In genomic region chr17:29975731-29976130, GRCm38 (mm10) we compare ENCODE assay signal across 8 mouse cellular contexts. TPM values are rescaled to one million over a fixed set of nuclear protein-coding genes. Genes with fewer than 3 reads are reported as not detected.
A peak's percentile ranks its signal among the peaks of the same experiment; 100 is the strongest.
DNase-seq lines count a peak whose midpoint lies in the region; ATAC-seq and TF ChIP-seq lines count a peak whose summit lies in the region.

No protein-coding gene starts in this region.

- peak; percentile 42; the same call in 1 of the 2 replicates for ATAC-seq in heart, embryonic 16.5 days (replicated peaks; ENCODE audit: extremely low read depth, insufficient read depth, low FRiP score)
- ATAC-seq in liver, postnatal 0 days: peak; percentile 72

- 4% methylated on average over 8 of the region's 8 CpGs for WGBS in heart, embryonic 16.5 days
- 6% methylated on average over 8 of the region's 8 CpGs for WGBS in liver, postnatal 0 days (ENCODE audit: insufficient replicate concordance)
- WGBS in thymus, adult 2 months: 11% methylated on average over 8 of the region's 8 CpGs

- no peak overlapping the region for H3K4me2 ChIP-seq in CH12.LX (ENCODE audit: insufficient read depth, low read depth, poor library complexity, severe bottlenecking)
- H3K4me2 ChIP-seq in heart, embryonic 16.5 days (ENCODE audit: low read depth, low read length): no peak overlapping the region
- no peak overlapping the region for H3K4me2 ChIP-seq in liver, postnatal 0 days (ENCODE audit: low read depth, low read length)

- peak; percentile 74 for TF ChIP-seq RAD21 in CH12.LX (IDR thresholded peaks at IDR 0.05; ENCODE audit: low read depth, low read length)

- in situ Hi-C loops in CH12.LX (cut with MboI; ENCODE audit: low pct_ligation_motif_present, low pct_unique_long_range_greater_than_20kb, low sequenced_read_pairs): no loop called here

- no peak overlapping the region for H3K4me3 ChIP-seq in CH12.LX (replicated peaks in 1 of 3; ENCODE audit: low read depth in 2 of 3, low read length in 2 of 3, poor library complexity in 1 of 3)
- H3K4me3 ChIP-seq in heart, embryonic 16.5 days (ENCODE audit: low read length): no peak overlapping the region
- H3K4me3 ChIP-seq in liver, postnatal 0 days (ENCODE audit: low read depth, low read length): no peak overlapping the region
- H3K4me3 ChIP-seq in thymus, adult 2 months (ENCODE audit: control insufficient read depth, insufficient read depth, low read length): no peak overlapping the region

- no peak overlapping the region for H3K27ac ChIP-seq in CH12.LX (ENCODE audit: insufficient read depth, low read depth)
- no peak overlapping the region for H3K27ac ChIP-seq in heart, embryonic 16.5 days (ENCODE audit: low read length)
- no peak overlapping the region for H3K27ac ChIP-seq in liver, postnatal 0 days (ENCODE audit: low read depth)
- H3K27ac ChIP-seq in thymus, adult 2 months (ENCODE audit: control insufficient read depth, insufficient read depth, low read length): no peak overlapping the region

- H3K27me3 ChIP-seq in CH12.LX (replicated peaks): peaks cover 2% of the 10 kb centered on the region
- no peaks in the 10 kb centered on the region for H3K27me3 ChIP-seq in heart, embryonic 16.5 days (ENCODE audit: control insufficient read depth, insufficient read depth, low read length)
- H3K27me3 ChIP-seq in liver, postnatal 0 days (ENCODE audit: insufficient read depth, low read length): no peaks in the 10 kb centered on the region
- no peaks in the 10 kb centered on the region for H3K27me3 ChIP-seq in thymus, adult 2 months (ENCODE audit: control insufficient read depth, insufficient read depth, low read length)

- H3K4me1 ChIP-seq in CH12.LX (ENCODE audit: control insufficient read depth in 1 of 2, insufficient read depth in 2 of 2): peaks cover 0 to 11% of the 10 kb centered on the region in 2 experiments; a peak in 2 of 4 replicates
- H3K4me1 ChIP-seq in heart, embryonic 16.5 days (ENCODE audit: control insufficient read depth, insufficient read depth, low read length): peaks cover 8% of the 10 kb centered on the region; the same call in 1 of the 2 replicates
- no peaks in the 10 kb centered on the region for H3K4me1 ChIP-seq in liver, postnatal 0 days (ENCODE audit: insufficient read depth)
- peaks cover 27% of the 10 kb centered on the region for H3K4me1 ChIP-seq in thymus, adult 2 months (replicated peaks; ENCODE audit: control insufficient read depth, insufficient read depth, low read length)

- peak; percentile 45 for DNase-seq in CH12.LX (ENCODE audit: extremely low read depth)
- peak; percentile 96 for DNase-seq in brain, adult 2 months (ENCODE audit: low read depth, low spot score)
- peak; percentile 58 for DNase-seq in fibroblast of lung, adult 2 months (ENCODE audit: low read depth)
- peak; percentile 93 for DNase-seq in kidney, postnatal 4 days
- DNase-seq in liver, postnatal 0 days: peak; percentile 85
- peak; percentile 78 for DNase-seq in ovary, postnatal 10 days (ENCODE audit: low spot score)
- DNase-seq in thymus, adult 2 months: peak; percentile 75

- no peak for TF ChIP-seq EP300 in CH12.LX (IDR thresholded peaks at IDR 0.05; ENCODE audit: low read length)
- TF ChIP-seq EP300 in liver, postnatal 0 days (IDR thresholded peaks at IDR 0.05; ENCODE audit: low read depth): no peak

- no peaks in the 10 kb centered on the region for H3K9me3 ChIP-seq in CH12.LX (replicated peaks; ENCODE audit: low read length)
- H3K9me3 ChIP-seq in heart, embryonic 16.5 days (replicated peaks; ENCODE audit: control insufficient read depth, low read length): no peaks in the 10 kb centered on the region
- no peaks in the 10 kb centered on the region for H3K9me3 ChIP-seq in liver, postnatal 0 days (ENCODE audit: low read length)

- peak; percentile 34 to 80 for TF ChIP-seq CTCF in CH12.LX (conservative IDR thresholded peaks at IDR 0.05 in 1 of 2, IDR thresholded peaks at IDR 0.05 in 1 of 2; ENCODE audit: low read depth in 2 of 2, low read length in 2 of 2)
- peak; percentile 94 for TF ChIP-seq CTCF in liver, postnatal 0 days (IDR thresholded peaks at IDR 0.05; ENCODE audit: low read depth)
- TF ChIP-seq CTCF in thymus, adult 2 months (IDR thresholded peaks at IDR 0.05; ENCODE audit: borderline replicate concordance, control insufficient read depth, extremely low read depth, insufficient read depth, low read length, poor library complexity): peak; percentile 88; the same call in 1 of the 2 replicates

- dilution Hi-C loops in CH12.LX (cut with MboI; ENCODE audit: extremely low pct_ligation_motif_present, extremely low pct_unique_long_range_greater_than_20kb, low sequenced_read_pairs): no loop called here

- H3K9ac ChIP-seq in CH12.LX (ENCODE audit: insufficient read depth, low read depth): no peak overlapping the region
- H3K9ac ChIP-seq in heart, embryonic 16.5 days (ENCODE audit: low read length): no peak overlapping the region
- H3K9ac ChIP-seq in liver, postnatal 0 days (replicated peaks): no peak overlapping the region

- H3K79me2 ChIP-seq in CH12.LX (replicated peaks; ENCODE audit: control insufficient read depth, extremely low read depth, insufficient read depth, poor library complexity, severe bottlenecking): no peaks in the 10 kb centered on the region

- no peaks in the 10 kb centered on the region for H3K36me3 ChIP-seq in CH12.LX (replicated peaks in 1 of 2; ENCODE audit: control insufficient read depth in 1 of 2, insufficient read depth in 1 of 2, low read length in 1 of 2)
- H3K36me3 ChIP-seq in heart, embryonic 16.5 days (ENCODE audit: control insufficient read depth, insufficient read depth): no peaks in the 10 kb centered on the region
- H3K36me3 ChIP-seq in liver, postnatal 0 days (replicated peaks; ENCODE audit: insufficient read depth, low read length): no peaks in the 10 kb centered on the region
- no peaks in the 10 kb centered on the region for H3K36me3 ChIP-seq in thymus, adult 2 months (ENCODE audit: control insufficient read depth, insufficient read depth, low read length)

- TF ChIP-seq POLR2A in CH12.LX (IDR thresholded peaks at IDR 0.05; ENCODE audit: low read depth, low read length): no peak
- TF ChIP-seq POLR2A in thymus, adult 2 months (IDR thresholded peaks at IDR 0.05; ENCODE audit: control insufficient read depth, extremely low read depth, insufficient read depth, low read length, poor library complexity): 0 out of 2 replicates have a peak, but pooled peaks have one; percentile 17

TF ChIP-seq in CH12.LX, 34 proteins besides CTCF, POLR2A, EP300 and RAD21:
- TF ChIP-seq USF2 (conservative IDR thresholded peaks at IDR 0.05; ENCODE audit: low read depth, low read length) (no peak), ELF1 (IDR thresholded peaks at IDR 0.05; ENCODE audit: low read depth, low read length) (no peak), ZC3H11A (IDR thresholded peaks at IDR 0.05; ENCODE audit: low read depth, low read length) (peak; percentile 47), SMC3 (IDR thresholded peaks at IDR 0.05; ENCODE audit: low read depth, low read length) (peak; percentile 87), HCFC1 (IDR thresholded peaks at IDR 0.05; ENCODE audit: low read depth, low read length) (no peak)

RNA-seq across cellular contexts. Expression of gene Mdga1, which starts 5.8 kb away (rescaled TPM):
- total RNA-seq in CH12.LX (2012; rRNA removed): 0.25 and 0.38 TPM in 2 replicates
- 0.34 and 0.39 TPM in 2 replicates for total RNA-seq in CH12.LX (2014; rRNA removed)
- 0.29 and 0.65 TPM in 2 replicates for polyA plus RNA-seq in CH12.LX (2012; ENCODE audit: insufficient read length, low read depth)
- 5.4 and 5.7 TPM in 2 replicates for polyA plus RNA-seq in heart, embryonic 16.5 days (2015; fragmentation: Nextera tagmentation; extraction: Ambion mirVana)
- 2.0 and 2.2 TPM in 2 replicates for polyA plus RNA-seq in liver, postnatal 0 days (2015; fragmentation: Nextera tagmentation; extraction: Ambion mirVana)
- 11.8 and 16.1 TPM in 2 replicates for polyA plus RNA-seq in thymus, adult 2 months (2012; rRNA removed)

RNA-seq across cellular contexts. Expression of gene Zfand3, which starts 28.8 kb away (rescaled TPM):
- total RNA-seq in CH12.LX (2012; rRNA removed) (15.1 and 23.2 TPM in 2 replicates), CH12.LX (2014; rRNA removed) (18.0 and 23.5 TPM in 2 replicates)
- 33.7 and 44.0 TPM in 2 replicates for polyA plus RNA-seq in CH12.LX (2012; ENCODE audit: insufficient read length, low read depth)
- polyA plus RNA-seq in heart, embryonic 16.5 days (2015; fragmentation: Nextera tagmentation; extraction: Ambion mirVana): 51.8 and 55.8 TPM in 2 replicates
- 24.7 and 26.2 TPM in 2 replicates for polyA plus RNA-seq in liver, postnatal 0 days (2015; fragmentation: Nextera tagmentation; extraction: Ambion mirVana)
- 67.3 and 75.6 TPM in 2 replicates for polyA plus RNA-seq in thymus, adult 2 months (2012; rRNA removed)

Comparison
In these comparisons a context has a peak if more than half of its experiments do, and no peak if none do; other contexts are left out.
1. DNase-seq: peak in every context shown above with its lines; median percentile 96 in brain, adult 2 months; 93 in kidney, postnatal 4 days; 85 in liver, postnatal 0 days; 78 in ovary, postnatal 10 days; 75 in thymus, adult 2 months; 58 in fibroblast of lung, adult 2 months; 45 in CH12.LX.